Mouse (Mus musculus) liver, embryonic 12.5 days (tissue): ENCODE measurements around the gene Mcf2l. TPM values are rescaled to one million over a fixed set of nuclear protein-coding genes. Genes with fewer than 3 reads are reported as not detected.
A peak's percentile ranks its signal among the peaks of the same experiment; 100 is the strongest.

Experiments
- ATAC-seq: fragments of 200-750 bp; cut with Nextera tagmentation; 2 replicates; pipeline ENCODE4 v1.8.0; 2017; ENCODE audit warnings: moderate number of reproducible peaks, mild to moderate bottlenecking, moderate library complexity
- H3K27ac ChIP-seq: fragments of 300-500 bp; sonication (generic); 2 replicates; pipeline ENCODE4 v1.5.1; 2016; ENCODE audit warnings: mild to moderate bottlenecking
- H3K27me3 ChIP-seq: fragments of 300-500 bp; sonication (generic); replicated peaks from 2 replicates; pipeline ENCODE4 v1.6.1; 2016; ENCODE audit warnings: mild to moderate bottlenecking, moderate library complexity
- H3K36me3 ChIP-seq: fragments of 300-500 bp; sonication (generic); 2 replicates; pipeline ENCODE4 v1.6.1; 2016; ENCODE audit warnings: mild to moderate bottlenecking, moderate library complexity
- H3K4me1 ChIP-seq: fragments of 300-500 bp; sonication (generic); 2 replicates; pipeline ENCODE4 v1.6.1; 2016
- H3K4me2 ChIP-seq: fragments of 300-500 bp; sonication (generic); 2 replicates; pipeline ENCODE4 v1.6.1; 2016; ENCODE audit warnings: mild to moderate bottlenecking, moderate library complexity
- H3K4me3 ChIP-seq: fragments of 300-500 bp; sonication (generic); 2 replicates; pipeline ENCODE4 v1.5.1; 2016; ENCODE audit warnings: mild to moderate bottlenecking, moderate library complexity
- H3K9ac ChIP-seq: fragments of 300-500 bp; sonication (generic); 2 replicates; pipeline ENCODE4 v1.6.1; 2016; ENCODE audit warnings: mild to moderate bottlenecking, moderate library complexity
- H3K9me3 ChIP-seq: fragments of 300-500 bp; sonication (generic); replicated peaks from 2 replicates; pipeline ENCODE4 v1.6.1; 2016; ENCODE audit warnings: mild to moderate bottlenecking, moderate library complexity
- WGBS: fragments of 180-500 bp; shearing (Covaris S2); methylation state at CpG from one replicate; pipeline ENCODE4 v1.1.7; 2016; ENCODE audit not compliant: insufficient replicate concordance; 5-methylcytosine and 5-hydroxymethylcytosine counted together
- microRNA-seq: library from miRNA; unstranded; fragments of <30 nt; microRNA quantifications from one replicate; pipeline ENCODE4, GENCODE M21; 2017
- polyA plus RNA-seq: library from polyadenylated mRNA; unstranded; fragments of >200 nt; fragmentation: Nextera tagmentation; extraction: Ambion mirVana; gene quantifications from 2 replicates; pipeline ENCODE4 v1.2.1, GENCODE M21; 2016

The Mcf2l gene
- polyA plus RNA-seq, 1 experiment from 2014 or later = 2.1 TPM

DNA sequence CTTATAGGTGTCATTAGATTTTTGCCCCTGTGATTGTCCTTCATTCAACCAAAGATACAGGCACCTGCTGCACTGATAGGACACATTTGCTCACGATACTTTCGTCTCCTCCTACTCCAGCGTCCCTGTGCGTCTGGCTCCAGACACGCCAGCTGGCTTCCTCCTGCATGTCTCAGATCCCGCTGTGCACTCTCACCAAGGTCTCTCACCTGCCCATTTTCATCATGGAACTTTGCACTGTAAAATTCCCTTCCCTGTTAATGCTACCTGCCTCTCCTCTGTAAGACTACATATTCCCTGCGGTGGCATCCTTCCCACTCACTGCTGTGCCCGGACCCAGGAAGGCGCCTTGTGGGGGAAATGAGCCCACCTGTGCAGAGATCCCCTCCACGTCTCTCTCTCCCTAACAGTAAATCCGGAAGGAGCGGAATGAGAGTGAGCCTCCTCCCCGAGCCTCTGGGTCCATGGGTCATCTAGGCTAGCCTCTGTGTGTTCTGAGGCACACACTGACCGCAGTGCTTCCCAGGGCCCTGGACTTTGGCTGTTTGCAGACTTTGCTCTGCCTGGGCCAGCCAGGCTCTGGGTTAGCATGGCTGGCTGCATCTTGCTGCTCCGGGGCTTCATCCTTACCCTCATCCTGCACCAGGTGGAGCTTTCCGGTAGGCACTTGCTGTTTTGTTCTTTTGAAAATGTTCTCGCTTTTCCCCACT lies 187.0 kb downstream of the Mcf2l start, which contains the start of gene Proz:
TSS of gene Proz (plus strand) at position 474 of the 710 bp plus-strand sequence.
- H3K4me2 ChIP-seq = peak within 1 kb of the TSS; percentile 47
- 0 out of 2 replicates have a peak, but pooled peaks cover 12% of the 10 kb centered on the region for H3K4me1 ChIP-seq
- peak within 1 kb of the TSS; percentile 33 for H3K4me3 ChIP-seq
- ATAC-seq = peak; percentile 65
- no peaks in the 10 kb centered on the region for H3K9me3 ChIP-seq
- peak within 1 kb of the TSS; percentile 57 for H3K27ac ChIP-seq
- 57% methylated on average over 17 of the region's 17 CpGs for WGBS
- 0 out of 2 replicates have a peak, but pooled peaks cover 3% of the 10 kb centered on the region for H3K27me3 ChIP-seq
- peaks cover 3% of the 10 kb centered on the region; the same call in 1 of the 2 replicates for H3K36me3 ChIP-seq
- H3K9ac ChIP-seq = no peak within 1 kb of the TSS

GRCm38 (mm10) chr8:13063112-13063511 lies 189.5 kb downstream of the Mcf2l start:
- ATAC-seq = no peak
- WGBS = 66% methylated on average over 16 of the region's 16 CpGs
- no peak overlapping the region for H3K9ac ChIP-seq

More at GRCm38 (mm10) chr8:13063112-13063511, 189.5 kb downstream of the Mcf2l start:
- no peaks in the 10 kb centered on the region for H3K9me3 ChIP-seq
- H3K4me2 ChIP-seq = no peak overlapping the region
- H3K27ac ChIP-seq = no peak overlapping the region
- 0 out of 2 replicates have a peak, but pooled peaks cover 3% of the 10 kb centered on the region for H3K27me3 ChIP-seq
- no peak overlapping the region for H3K4me3 ChIP-seq
- no peaks in the 10 kb centered on the region for H3K36me3 ChIP-seq
- H3K4me1 ChIP-seq = 0 out of 2 replicates have a peak, but pooled peaks cover 10% of the 10 kb centered on the region

Small RNA genes lying within 50 kb of the gene (microRNA-seq; reads per million reads assigned to microRNA genes)
- not detected for gene Gm38671

Other genes starting within 250 kb of the Mcf2l start
- gene Tubgcp3, start 201.6 kb upstream of the Mcf2l start, polyA plus RNA-seq = 38.7 TPM in 2 replicates
- gene Atp11a, start 116.8 kb upstream of the Mcf2l start, polyA plus RNA-seq = 2.2 and 2.7 TPM in 2 replicates
- gene F7, start 152.2 kb downstream of the Mcf2l start, polyA plus RNA-seq = 4.4 and 5.2 TPM in 2 replicates
- gene F10, start 163.5 kb downstream of the Mcf2l start, polyA plus RNA-seq = 57.0 and 62.6 TPM in 2 replicates
- gene Proz, start 187.1 kb downstream of the Mcf2l start, polyA plus RNA-seq = 14.6 and 15.1 TPM in 2 replicates
- gene Pcid2, start 231.7 kb downstream of the Mcf2l start, polyA plus RNA-seq = 25.6 and 28.1 TPM in 2 replicates
- gene Cul4a, start 231.8 kb downstream of the Mcf2l start, polyA plus RNA-seq = 97.6 and 98.2 TPM in 2 replicates